Mouse (Mus musculus): ENCODE results near the gene Slc22a12. TPM values are rescaled to one million over a fixed set of nuclear protein-coding genes. Genes with fewer than 3 reads are reported as not detected.

Slc22a12 gene
- polyA plus RNA-seq (2017; shearing (Covaris generic)) = not detected

DNA sequence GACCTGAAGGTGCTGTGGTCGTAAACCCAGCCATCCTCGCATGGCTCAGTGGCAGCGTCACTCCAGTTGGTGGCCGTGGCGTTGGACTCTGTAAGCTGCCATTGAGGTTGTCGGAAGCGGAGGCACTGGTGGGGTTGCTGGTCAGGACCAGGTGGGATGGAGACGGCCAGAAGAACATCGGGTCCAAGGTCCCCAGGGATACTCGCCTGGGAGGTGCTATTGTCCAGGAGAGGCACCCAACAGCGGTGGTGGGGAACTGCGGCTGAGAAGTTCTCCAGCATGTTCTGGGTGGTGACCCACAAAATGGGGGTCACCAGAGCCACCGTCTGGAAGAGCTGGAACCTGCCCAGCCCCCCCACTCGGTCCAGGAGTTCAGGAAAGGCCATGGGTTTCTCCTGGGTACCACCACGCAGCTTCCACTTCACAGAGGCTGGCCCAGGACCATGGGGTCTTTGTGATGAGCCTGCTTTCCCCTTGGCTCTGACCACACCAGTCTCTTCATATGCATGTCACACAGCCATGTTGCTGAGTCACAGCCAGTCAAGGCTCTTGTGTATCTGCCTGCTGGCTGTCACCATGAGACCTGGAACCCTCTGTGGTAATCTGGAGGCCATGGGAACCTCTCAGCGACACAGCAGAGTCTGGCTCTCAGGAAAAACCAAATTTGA is at the start of gene Slc22a12:
TSS of gene Slc22a12 (minus strand) at position 666 of the 668 bp plus-strand sequence.
- ATAC-seq = no peak

DNA sequence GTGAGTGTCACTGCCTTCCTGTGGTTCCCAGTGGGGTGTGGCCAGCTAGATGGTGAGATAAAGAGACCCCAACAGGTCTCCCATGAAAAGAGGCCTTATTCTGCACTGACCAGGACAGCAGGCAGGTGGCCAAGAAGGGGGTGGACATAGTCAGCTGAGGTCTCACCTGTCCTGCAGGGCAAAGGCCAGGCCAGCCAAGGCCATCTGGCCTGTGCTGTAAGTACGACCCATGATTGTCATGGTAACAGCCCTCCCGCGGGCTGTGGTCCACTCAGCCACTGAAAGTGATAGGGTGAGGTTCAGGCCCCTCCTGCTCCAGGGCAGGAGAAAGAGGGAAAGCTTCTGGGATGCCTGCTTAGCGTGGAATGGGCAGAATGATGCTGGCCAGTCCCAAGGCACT is 29.2 kb upstream of the Slc22a12 start:
- ATAC-seq = no peak

DNA sequence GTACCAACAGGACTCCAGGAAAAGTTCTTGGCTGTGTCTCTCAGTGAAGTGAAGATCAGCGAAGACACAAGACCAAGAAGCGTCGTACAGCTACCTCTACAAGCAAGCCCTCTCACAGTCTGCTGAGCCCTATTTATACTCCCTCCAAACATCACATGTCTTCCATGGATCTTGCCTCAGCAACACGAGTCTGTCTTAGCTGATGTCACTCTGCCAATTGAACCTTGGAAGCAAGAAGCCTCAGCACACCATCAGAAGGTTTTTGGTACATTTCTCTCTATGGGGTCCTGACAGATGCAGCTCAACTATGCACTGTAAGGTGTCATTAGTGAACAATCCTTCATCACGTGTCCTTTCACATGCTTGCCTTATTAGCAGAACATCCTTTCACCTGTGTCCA is 28.6 kb upstream of the Slc22a12 start:
- no peak for ATAC-seq

DNA sequence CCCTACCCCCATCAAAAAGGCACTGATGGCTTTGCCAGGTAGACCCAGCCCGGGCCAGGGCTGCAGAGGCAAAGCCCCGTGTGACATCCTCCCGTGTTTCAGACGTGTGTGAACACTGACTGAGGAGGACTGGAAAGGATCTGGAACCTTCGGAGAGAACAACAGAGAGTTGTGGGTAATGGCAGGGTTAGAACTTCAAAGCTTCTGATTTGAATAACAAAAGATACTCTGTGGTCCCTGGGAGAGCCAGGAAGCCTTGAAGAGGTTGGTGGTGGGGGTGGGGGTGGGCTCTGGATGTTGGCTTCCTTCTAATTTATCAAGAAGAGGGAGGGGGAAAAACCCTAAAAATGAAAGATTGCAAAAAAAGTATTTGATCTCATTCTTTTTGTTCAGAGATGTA is 26.7 kb upstream of the Slc22a12 start:
- ATAC-seq = no peak

DNA sequence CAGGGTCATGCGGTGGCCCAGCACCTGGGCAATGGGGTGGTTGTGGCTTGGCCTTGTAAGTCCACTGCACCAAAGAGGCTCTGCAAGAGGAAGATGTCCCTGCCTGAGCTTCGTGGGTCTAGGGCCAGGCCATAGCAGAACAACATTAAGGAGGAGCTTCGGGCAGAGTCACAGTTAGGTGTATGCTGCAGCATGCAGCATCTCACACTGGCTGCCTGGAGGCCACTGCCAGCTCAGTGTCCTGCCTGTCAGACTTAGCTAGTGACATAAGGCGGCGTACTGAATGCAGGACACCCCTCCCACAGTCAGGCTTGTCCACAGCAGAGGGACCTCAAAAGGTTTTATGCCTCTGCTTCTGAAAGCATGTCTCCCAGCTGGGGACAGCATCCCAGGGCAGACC is 26.2 kb upstream of the Slc22a12 start:
- no peak for ATAC-seq

DNA sequence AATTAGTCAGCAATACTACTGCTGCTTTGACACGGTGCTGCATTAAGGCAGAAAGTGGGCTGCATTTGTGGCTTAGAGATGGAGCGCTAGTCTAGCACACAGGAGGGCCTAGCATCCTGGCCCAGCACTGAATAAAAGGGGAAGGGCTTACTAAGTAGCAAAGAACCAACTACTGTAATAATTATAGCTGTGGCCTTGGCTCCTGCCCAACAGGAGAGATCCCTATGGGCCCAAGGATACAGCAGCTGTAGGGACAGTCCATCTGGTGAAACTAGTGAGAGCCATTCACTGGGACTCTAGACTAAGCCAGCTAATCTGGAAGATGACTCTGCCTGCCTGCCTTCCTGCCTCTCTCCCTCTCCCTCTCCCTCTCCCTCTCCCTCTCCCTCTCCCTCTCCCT is 23.6 kb upstream of the Slc22a12 start:
- ATAC-seq = no peak

DNA sequence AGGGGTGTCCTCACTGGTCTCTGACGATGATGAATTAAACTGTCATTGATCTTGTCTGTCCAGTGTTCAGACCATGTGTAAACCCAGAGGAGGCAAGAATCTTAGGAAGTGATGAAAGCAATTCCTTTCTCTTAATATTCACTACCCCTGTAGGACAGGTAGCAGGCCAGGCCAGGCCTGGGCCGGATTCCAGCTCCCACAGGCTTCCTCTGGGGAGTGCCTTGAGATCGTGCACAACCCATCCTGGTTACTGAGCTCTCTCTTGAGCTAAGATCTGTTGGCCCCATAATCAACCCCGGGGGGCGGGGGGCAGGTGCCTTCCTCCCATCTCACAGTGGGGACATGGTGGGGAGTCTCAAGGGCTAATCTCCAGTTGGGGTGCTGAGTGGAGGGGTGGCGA is 22.3 kb upstream of the Slc22a12 start:
- no peak for ATAC-seq

DNA sequence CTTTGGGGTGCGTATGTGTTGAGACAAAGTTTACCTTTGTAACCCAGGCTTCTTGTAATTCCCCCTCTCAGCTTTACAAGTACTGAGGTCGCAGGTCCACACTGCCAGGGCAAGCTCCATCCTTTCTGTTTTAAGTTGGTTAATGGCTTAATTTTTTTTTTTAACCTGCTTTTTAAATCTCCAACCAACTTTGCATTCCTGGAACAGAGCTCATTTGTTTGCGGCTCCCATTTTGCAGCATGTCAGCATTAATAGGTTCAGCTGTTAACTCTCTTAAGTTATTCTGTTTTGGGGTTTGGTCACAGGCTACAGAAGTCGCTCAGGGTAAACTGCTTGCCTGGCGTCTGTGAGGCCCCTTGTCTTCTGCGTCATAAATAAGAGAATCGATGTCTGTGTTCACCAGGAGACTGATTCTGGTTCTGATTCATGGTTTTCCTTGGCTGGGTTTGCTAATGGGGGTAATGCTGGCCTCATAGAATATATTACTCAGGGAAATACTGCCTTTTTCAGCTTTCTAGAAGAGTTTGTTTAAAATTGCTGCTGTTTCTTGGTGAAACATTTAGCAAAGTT is 17.5 kb upstream of the Slc22a12 start:
- no peak for ATAC-seq

DNA sequence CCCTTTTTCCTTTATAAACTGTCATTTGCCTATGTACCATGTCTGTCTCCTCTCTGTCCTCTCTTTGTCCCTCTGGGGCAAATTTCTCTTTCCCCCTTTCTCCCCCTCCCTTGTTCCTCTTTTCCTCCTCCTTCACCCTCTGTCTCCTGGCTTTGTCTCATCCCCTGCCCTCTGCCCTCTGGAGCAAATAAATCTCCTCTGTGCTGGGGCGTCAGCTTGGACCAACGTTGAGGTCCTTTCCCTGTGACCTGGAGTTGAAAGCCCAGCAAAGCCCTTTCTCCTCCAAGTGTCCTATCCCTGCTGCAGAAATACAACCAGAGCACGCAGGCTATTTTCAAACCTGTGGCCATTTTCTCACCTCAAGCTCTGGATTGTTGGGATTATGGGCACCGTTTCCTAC is 16.7 kb upstream of the Slc22a12 start:
- no peak for ATAC-seq

DNA sequence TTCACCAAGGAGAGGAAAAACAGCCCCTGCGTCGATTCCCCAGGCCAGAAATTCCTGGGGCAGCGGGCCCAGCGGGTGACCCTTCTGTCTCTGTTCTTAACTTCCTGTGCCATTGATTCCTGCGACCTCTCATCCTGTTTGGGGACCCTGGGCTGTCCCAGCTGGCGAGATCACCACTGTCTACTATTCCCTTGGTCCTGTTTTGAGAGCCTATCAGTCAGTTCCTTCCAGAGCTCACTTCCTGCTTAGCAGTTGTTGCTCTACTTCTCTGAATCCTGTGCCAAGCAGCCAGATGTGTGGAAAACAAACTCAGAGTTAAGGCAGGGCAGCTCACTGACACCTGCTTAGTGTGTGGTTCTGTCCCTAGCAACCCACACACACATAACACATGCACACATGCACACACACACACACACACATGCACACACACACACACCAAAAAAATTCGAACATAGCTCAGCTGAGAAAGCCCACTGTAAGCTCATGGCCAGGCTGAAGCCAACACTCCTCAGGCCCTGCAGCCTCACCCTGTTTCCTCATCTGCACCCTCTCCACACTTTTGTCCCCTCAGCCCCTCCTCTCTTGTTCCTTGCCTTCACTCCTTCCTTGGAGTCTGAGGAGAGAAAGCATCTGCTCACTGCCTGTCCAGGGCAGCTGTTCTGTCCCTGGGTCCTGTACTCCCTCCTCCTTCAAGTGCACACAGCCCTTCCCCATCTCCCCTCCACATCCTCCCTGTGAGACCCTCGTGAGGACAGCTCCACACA is 11.2 kb upstream of the Slc22a12 start:
- no peak for ATAC-seq

DNA sequence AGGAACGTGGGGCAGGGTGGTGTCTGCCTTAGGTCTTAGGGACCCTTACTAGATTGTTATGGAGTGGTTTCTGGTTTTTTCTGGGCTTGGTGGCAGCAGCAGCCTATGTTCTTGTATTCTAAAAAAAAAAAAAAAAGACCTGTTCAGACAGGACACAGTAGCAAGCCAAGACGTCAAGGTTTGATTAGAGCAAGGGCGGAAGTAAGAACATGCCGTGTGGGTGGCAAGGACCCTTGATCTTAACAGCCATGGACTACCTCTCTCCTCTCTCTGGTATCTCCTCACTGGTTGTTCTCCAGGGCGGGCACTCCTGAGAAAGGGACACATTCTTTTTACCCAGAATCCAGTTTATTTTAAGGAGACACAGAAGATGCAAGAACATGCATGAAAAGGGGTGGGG is 10.3 kb upstream of the Slc22a12 start:
- ATAC-seq = no peak

DNA sequence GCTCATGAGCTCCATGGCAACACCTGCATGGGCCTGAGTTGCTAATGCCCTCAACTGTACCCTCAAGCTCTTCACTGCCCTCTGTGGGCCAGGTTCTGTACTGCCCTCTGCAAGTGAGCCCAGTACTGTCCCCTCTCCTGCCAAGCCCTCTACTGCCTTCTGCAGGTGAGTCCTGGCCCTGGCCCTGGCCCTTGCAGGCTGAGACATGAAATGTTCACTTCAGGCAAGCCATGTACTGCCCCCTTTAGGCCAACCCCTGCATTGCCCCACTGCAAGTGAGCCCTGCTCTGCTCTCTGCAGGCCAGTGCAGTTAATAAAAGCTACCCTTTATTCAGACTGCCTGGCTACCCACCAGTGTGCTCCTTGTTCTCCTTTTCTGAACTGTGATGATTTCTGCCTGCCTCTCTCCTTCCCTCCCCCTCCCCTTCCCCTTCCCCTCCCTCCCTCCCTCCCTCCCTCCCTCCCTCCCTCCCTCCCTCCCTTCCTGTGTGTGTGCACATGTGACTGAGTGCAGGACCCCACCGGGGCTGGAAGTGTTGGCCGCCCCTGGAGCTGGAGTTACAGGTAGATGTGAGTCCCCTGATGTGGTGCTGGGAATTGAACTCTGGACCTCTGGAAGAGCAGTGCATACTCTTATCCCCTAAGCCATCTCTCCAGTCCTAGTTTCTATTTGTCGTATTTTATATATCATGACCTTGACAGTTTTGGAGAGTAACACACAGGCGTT is 9.6 kb upstream of the Slc22a12 start:
- no peak for ATAC-seq

DNA sequence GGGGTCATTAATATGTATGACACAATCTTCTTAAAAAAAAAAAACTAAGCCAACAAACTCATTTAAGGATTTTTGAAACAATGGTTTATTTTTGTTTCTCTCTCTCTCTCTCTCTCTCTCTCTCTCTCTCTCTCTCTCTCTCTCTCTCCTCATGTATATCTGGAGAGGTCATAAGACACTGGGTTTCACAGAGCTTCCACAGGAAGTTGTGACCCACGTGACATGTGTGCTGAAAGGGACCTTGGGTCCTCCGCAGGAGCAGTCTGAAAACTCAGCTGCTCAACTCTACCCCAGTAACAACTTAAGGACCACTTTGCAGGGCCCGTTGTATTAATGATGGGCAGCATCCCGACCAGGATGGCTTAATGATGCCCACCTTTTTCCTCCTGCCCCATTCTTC is 8.4 kb upstream of the Slc22a12 start:
- ATAC-seq = no peak

DNA sequence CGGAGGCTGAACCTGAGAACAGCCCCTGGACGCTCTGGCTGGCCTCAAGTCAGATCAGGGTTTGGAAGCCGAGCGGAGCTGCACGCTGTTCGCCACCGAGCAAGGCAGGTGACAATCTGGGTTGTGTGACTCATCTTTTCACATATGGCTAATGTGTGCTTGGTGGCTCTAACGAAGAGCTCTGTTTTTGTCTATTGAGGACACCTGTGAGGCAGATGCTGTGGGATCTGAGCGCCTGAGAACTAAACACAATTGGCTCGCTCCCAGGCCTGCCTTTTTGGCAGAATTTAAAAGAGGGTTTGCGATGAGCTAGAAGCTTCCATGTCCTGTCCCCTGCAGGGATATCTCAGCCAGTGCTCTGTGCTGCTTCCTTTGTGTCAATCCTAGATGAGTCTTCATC is 6.7 kb upstream of the Slc22a12 start:
- ATAC-seq = no peak

DNA sequence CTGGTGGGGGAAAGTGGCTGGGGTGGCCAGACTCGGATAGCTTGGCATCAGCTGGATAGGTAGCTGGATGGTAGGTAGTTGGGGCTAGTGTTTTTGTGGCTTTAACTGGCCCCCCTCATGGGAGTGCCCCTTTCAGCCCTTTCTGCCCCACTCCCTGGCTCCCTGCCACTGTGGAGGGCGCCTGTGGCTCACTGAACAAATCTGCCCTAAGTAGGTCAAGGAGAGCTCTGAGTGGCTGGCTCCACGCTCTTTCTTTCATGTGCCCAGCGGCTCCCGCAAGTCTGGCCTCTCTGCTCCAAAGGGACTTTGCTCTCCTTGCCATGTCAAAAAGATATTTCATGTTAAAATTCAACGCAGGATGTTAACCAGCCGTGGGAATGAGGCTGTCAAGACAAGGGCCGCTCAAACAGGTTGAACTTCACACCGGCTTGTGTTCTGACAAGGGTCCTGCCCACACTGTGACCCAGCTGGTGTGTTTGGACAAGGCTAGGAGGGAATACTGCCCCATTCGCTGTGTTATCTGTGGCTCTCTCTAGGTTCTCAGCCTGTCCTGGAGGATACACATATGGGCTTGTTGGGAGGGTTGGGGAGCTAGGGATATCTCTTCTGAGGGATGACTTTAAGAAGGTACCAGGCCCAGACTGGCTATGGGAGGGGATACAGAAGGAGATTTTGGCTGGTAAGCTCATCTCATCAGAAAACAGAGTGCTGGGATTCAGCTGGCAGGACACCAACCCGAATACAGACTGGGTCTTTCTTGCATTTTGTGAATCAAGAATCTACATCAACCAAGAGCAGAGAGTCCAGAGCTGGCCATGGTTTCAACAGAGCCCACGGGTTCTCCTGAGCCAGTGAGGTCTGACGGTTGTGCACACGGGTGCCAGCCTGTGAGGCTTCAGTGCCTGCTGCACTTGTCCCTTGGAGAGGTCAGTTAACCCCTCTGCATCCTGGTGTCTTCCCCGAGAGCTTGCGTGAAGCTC is 5.9 kb upstream of the Slc22a12 start:
- no peak for ATAC-seq

DNA sequence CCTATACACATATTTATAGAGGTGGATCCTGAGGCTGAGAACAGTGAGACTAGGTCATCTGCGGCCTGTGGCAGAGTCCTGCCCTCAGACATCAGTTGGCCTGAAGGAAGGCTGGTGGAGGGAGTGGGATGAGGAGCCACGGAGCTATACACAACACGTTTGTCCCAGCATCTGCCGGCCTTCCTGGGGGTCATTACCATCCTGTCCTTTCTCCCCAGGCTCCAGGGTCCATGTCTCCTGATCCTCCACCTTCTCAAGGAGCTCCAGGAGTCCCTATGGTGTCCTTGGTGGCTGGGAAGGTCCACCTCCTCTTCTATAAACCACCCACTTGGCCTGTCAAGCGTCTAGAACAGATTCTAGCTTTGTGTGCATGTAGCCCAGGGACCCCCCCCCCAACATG is 5.0 kb upstream of the Slc22a12 start:
- no peak for ATAC-seq

DNA sequence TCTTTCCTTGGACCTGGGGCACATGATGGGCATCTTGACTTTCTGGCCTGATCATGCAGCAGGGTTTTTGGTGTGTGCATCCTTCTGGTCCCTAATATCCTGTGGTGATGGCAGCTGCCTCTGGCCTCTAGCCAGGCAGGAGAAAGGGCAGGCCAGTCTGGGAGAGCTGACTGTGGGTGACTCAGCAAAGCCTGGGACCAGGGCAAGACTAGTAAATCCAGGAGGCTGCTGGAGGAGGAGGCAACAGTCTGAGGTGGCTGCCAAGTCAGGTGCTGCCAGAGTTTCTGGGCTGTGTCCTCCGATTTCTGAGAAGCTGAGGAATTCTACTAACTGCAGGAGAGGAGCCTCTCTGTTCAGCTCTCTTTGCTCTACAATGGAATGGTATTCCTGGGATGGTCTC is 3.3 kb upstream of the Slc22a12 start:
- ATAC-seq = no peak

DNA sequence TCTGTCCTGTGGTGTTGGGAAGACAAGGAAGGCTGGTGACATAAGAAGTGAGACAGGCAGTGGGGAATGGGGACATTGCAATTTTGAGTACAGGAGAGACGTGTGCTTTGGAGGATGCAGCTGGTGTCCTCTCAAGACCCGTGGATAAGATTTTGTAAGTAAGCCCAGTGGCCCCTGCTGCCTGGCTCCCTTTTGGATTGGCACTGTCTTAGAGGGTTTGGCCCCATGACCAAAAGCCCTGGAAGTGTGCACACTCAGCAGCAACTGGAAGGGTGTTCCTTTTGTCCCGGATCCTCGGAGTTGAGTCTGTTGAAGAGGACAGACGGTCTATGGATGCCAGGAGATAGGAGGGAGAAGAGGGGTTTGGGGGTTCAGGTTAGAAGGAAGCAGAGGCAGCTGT is 2.6 kb upstream of the Slc22a12 start:
- ATAC-seq = no peak

DNA sequence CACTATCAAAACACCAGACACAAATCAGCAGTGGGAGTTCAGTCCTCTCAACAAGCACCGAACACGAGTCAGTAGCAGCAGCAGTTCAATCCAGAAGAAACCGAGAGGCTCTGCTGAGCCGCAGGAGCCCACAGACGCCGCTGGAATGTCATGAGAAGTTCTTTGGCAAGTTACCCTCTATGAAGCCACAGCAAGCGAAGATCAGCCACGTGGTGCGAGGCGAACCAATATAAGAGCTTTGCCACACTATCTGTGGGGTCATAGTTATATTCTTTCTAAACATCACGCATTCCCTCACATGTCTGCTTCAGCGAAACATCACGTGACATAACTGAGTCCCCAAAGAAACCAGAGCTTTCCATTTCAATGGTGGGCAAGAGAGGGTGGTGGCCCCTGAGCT is 1.9 kb upstream of the Slc22a12 start:
- no peak for ATAC-seq

DNA sequence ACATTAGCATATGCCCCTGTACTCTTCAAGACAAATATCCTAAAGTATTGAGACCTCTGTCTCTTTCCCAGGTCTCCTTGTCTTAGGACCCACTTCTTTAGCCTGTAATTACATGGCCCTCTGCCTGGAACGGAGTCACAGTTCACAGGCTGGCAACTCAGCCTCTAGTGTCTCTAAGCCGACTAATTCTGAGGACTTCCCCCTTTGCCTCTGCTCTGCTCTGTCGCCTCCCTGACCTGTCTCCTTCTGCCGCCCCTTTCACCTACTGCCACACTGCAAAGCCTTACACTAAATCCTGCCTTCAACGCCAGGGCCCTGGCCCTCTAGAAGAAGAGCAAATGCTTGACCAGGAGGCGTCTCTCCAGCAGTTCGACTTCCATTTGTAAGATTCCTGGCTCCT is 686 bp upstream of the Slc22a12 start:
- ATAC-seq = no peak

DNA sequence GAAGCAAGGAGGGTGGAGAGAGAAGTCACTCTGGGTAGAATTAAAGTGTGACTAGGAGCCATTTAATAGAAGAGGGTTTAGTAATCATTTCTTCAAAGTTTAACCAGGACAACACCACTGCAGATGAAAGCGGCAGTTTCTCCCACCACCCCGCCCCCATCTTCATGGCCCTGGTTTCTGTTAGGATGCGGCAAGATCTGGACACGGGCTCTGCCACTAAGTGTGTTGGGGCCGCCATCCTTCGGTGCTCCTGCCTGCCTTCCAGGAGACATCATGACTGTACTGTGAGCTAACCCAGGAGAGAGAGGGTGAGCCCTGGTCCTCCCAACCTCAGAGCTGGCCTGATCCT is 177 bp upstream of the Slc22a12 start:
- no peak for ATAC-seq

DNA sequence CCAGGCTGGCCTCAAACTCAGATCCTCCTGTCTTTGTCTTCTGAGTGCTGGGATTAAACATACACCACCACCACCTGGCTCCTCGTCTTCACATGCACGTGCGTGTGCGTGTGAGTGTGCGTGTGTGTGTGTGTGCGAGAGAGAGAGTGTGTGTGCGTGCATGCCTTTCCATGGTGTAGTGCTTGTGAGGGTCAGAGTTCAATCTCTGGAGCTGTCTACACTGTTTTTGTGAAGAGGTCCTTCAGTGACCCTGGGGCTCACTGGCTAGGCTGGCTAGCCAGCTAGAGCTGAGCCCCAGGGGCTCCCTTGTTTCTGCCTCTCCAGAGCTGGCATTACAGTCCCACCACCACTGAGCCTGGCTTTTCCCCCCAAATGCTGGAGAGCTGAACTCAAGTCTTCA is 1.3 kb downstream of the Slc22a12 start:
- ATAC-seq = no peak

All from CD4-positive, CD25-positive, alpha-beta regulatory T cell, adult 4 months (primary cell).